Mouse (Mus musculus) MEL (cell line): ENCODE results near the gene Mrtfb.

Source experiments
- ELF1 ChIP-seq: IDR thresholded peaks from 2 replicates; pipeline ENCODE4 v1.6.1; 2014; ENCODE audit warnings: low read depth, mild to moderate bottlenecking, inconsistent platforms, low read length, improper control_type of control experiment, moderate library complexity
- GABPA ChIP-seq: IDR thresholded peaks from 2 replicates; pipeline ENCODE4 v1.6.1; 2012; ENCODE audit warnings: low read depth, mild to moderate bottlenecking, inconsistent platforms, low read length, improper control_type of control experiment, moderate library complexity
- NELFE ChIP-seq: IDR thresholded peaks from 2 replicates; pipeline ENCODE4 v1.6.1; 2011; ENCODE audit warnings: low read depth, low read length, improper control_type of control experiment
- POLR2A ChIP-seq, 2 experiments: IDR thresholded peaks; 2 replicates each; pipeline ENCODE4 v1.6.1; 2011 to 2012; ENCODE audit warnings: low read length in 2 of 2, mild to moderate bottlenecking in 2 of 2, control low read depth in 1 of 2, improper control_type of control experiment in 1 of 2, low read depth in 1 of 2, moderate library complexity in 1 of 2; ENCODE audit not compliant: control insufficient read depth in 1 of 2, insufficient read depth in 1 of 2, poor library complexity in 1 of 2
- TBP ChIP-seq: IDR thresholded peaks from 2 replicates; pipeline ENCODE4 v1.8.0; 2011; ENCODE audit warnings: low read depth, low read length, improper control_type of control experiment
- USF1 ChIP-seq: IDR thresholded peaks from 2 replicates; pipeline ENCODE4 v1.6.1; 2014; ENCODE audit warnings: low read depth, mild to moderate bottlenecking, inconsistent platforms, low read length, improper control_type of control experiment, moderate library complexity
- ZMIZ1 ChIP-seq: IDR thresholded peaks from 2 replicates; pipeline ENCODE4 v1.6.1; 2012; ENCODE audit warnings: low read depth, mild to moderate bottlenecking, inconsistent platforms, low read length, improper control_type of control experiment, moderate library complexity
- ZNF384 ChIP-seq: IDR thresholded peaks from 2 replicates; pipeline ENCODE4 v1.6.1; 2012; ENCODE audit warnings: low read depth, mild to moderate bottlenecking, inconsistent platforms, low read length, improper control_type of control experiment

DNA sequence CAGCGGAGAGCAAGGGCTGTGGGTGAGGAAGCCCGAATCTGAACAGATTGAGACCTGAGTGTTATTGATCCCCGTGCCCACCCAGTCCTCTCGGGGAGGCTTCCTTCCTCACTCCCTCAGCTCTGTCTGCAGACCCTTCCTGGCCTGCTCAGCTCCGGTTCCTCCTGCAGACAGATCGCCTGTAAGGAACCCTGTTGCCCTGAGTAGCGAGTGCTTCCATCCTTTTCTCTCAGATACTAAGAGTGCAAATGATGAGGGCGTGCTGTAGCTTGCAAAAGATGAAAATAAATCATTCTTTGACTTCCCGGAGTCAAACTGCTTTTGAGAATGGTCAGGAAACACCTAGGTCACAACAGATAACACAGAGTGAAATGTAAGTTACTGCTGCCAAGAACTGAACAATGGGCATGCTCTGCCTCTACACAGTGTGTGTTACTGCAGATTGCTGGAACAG is 103.2 kb downstream of the Mrtfb start:
- TF ChIP-seq USF1 (no peak), GABPA (no peak), ZNF384 (no peak), ELF1 (no peak), POLR2A (IDR thresholded peaks at IDR 0.05; ENCODE audit: control insufficient read depth in 1 of 2, insufficient read depth in 1 of 2, low read depth in 1 of 2, low read length in 2 of 2, poor library complexity in 1 of 2) (no peak), NELFE (no peak), TBP (no peak), ZMIZ1 (no peak)
